Mouse (Mus musculus) neural tube, embryonic 13.5 days (tissue): Measurements from ENCODE around the gene Nphs2. TPM values are rescaled to one million over a fixed set of nuclear protein-coding genes. Genes with fewer than 3 reads are reported as not detected.
"Not testable (repeated sequence)": the region's sequence is repeated elsewhere in the genome, so short reads cannot be mapped to it uniquely, and the experiment has no call there.

Source experiments
- ATAC-seq: fragments of 200-750 bp; cut with Nextera tagmentation; 2 replicates; pipeline ENCODE4 v1.8.0; 2017; ENCODE audit warnings: low read depth, mild to moderate bottlenecking, moderate TSS enrichment, moderate library complexity
- H3K27ac ChIP-seq: fragments of 300-500 bp; sonication (generic); replicated peaks from 2 replicates; pipeline ENCODE4 v1.5.1; 2015; ENCODE audit warnings: moderate library complexity, mild to moderate bottlenecking, inconsistent platforms
- H3K27me3 ChIP-seq: fragments of 300-500 bp; sonication (generic); 2 replicates; pipeline ENCODE4 v1.6.1; 2015; ENCODE audit warnings: mild to moderate bottlenecking, inconsistent platforms
- H3K36me3 ChIP-seq: fragments of 300-500 bp; sonication (generic); 2 replicates; pipeline ENCODE4 v1.6.1; 2015; ENCODE audit warnings: mild to moderate bottlenecking, inconsistent platforms
- H3K4me1 ChIP-seq: fragments of 300-500 bp; sonication (generic); replicated peaks from 2 replicates; pipeline ENCODE4 v1.6.1; 2015; ENCODE audit warnings: inconsistent platforms
- H3K4me2 ChIP-seq: fragments of 300-500 bp; sonication (generic); 2 replicates; pipeline ENCODE4 v1.6.1; 2015; ENCODE audit warnings: inconsistent platforms, mild to moderate bottlenecking, moderate library complexity
- H3K4me3 ChIP-seq: fragments of 300-500 bp; sonication (generic); 2 replicates; pipeline ENCODE4 v1.5.1; 2015; ENCODE audit warnings: mild to moderate bottlenecking, inconsistent platforms
- H3K9ac ChIP-seq: fragments of 300-500 bp; sonication (generic); 2 replicates; pipeline ENCODE4 v1.6.1; 2015; ENCODE audit warnings: moderate library complexity, mild to moderate bottlenecking, inconsistent platforms
- H3K9me3 ChIP-seq: fragments of 300-500 bp; sonication (generic); 2 replicates; pipeline ENCODE4 v1.6.1; 2016; ENCODE audit warnings: inconsistent platforms
- WGBS: fragments of 180-500 bp; shearing (Covaris S2); methylation state at CpG from one replicate; pipeline ENCODE4 v1.1.7; 2015; 5-methylcytosine and 5-hydroxymethylcytosine counted together
- polyA plus RNA-seq: library from polyadenylated mRNA; unstranded; fragments of >200 nt; fragmentation: Nextera tagmentation; extraction: Ambion mirVana; gene quantifications from 2 replicates; pipeline ENCODE4 v1.2.1, GENCODE M21; 2015

Gene Nphs2
- 0.06 TPM in 1 of 2 replicates, not detected in the other for polyA plus RNA-seq

DNA sequence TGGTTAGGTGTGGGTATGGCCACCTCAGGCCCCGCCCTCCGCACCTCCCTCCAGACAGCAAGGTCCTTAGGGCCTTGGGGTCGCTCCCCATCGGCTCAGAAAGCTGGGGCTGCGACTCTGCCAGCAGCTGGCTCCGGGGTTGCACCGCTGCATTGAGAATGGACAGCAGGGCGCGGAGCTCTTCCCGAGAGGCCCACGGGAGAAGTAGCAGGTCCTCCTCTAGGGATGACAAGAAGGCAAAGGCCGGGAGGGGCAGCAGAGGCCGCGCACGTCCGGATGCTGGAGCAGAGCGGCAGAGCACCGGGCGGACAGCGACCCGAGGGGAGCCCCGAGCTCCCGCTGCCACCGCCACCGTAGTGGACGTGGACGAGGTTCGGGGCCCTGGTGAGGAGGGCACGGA is at the start of gene Nphs2:
Gene Nphs2, plus strand, starts transcription at position 98 of the 400 bp plus-strand sequence.
- Histone ChIP-seq H3K27me3 (peaks cover 45% of the 10 kb centered on the region), H3K9ac (peak within 1 kb of the TSS; percentile 35; the same call in 1 of the 2 replicates), H3K9me3 (no peaks in the 10 kb centered on the region), H3K4me3 (peak within 1 kb of the TSS; percentile 15), H3K27ac (no peak within 1 kb of the TSS), H3K36me3 (no peaks in the 10 kb centered on the region), H3K4me1 (peaks cover 6% of the 10 kb centered on the region), H3K4me2 (peak within 1 kb of the TSS; percentile 46)
- no peak for ATAC-seq
- WGBS: 4% methylated on average over 29 of the region's 29 CpGs

GRCm38 (mm10) chr1:156263352-156263751 is 47.2 kb upstream of the Nphs2 start:
- ATAC-seq: no peak
- 54% methylated on average over 2 of the region's 2 CpGs for WGBS

DNA sequence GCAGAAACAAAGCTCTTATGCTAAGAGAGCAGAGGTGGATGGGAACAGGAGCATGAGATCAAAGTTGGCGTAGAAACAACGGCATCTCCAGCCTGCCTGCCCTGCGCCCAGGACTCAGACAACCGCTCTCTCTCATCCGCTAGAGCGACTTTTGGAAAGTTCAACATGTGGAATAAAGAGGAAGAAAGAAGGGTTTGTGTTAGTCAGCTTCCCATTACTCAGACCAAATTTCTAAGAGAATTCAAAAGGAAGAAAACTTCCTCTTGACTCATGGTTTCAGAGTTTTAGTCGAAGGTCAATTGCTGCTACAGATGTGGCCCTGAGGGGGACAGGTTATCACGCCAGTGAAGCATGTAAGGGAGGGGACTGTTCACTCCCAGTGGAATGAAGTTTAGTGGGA is 46.6 kb upstream of the Nphs2 start:
- H3K27me3 ChIP-seq: no peaks in the 10 kb centered on the region
- H3K4me2 ChIP-seq: no peak overlapping the region
- 87% methylated on average over 8 of the region's 8 CpGs for WGBS
- H3K27ac ChIP-seq: no peak overlapping the region
- no peak overlapping the region for H3K9ac ChIP-seq
- no peaks in the 10 kb centered on the region for H3K36me3 ChIP-seq
- no peak for ATAC-seq
- no peaks in the 10 kb centered on the region for H3K4me1 ChIP-seq
- H3K9me3 ChIP-seq: no peaks in the 10 kb centered on the region
- H3K4me3 ChIP-seq: no peak overlapping the region

More at GRCm38 (mm10) chr1:156263352-156263751, 47.2 kb upstream of the Nphs2 start:
- Histone ChIP-seq H3K4me1 (no peaks in the 10 kb centered on the region), H3K27ac (no peak overlapping the region), H3K27me3 (no peaks in the 10 kb centered on the region), H3K36me3 (no peaks in the 10 kb centered on the region), H3K4me2 (no peak overlapping the region), H3K9me3 (no peaks in the 10 kb centered on the region), H3K4me3 (no peak overlapping the region), H3K9ac (no peak overlapping the region)

- not testable (repeated sequence) for H3K36me3 ChIP-seq, H3K27me3 ChIP-seq, H3K9ac ChIP-seq, ATAC-seq, H3K27ac ChIP-seq, H3K9me3 ChIP-seq, H3K4me1 ChIP-seq, H3K4me3 ChIP-seq, H3K4me2 ChIP-seq
- WGBS: 29% methylated on average over 3 of the region's 3 CpGs
Measured at GRCm38 (mm10) chr1:156268546-156268945, 42.0 kb upstream of the Nphs2 start.

DNA sequence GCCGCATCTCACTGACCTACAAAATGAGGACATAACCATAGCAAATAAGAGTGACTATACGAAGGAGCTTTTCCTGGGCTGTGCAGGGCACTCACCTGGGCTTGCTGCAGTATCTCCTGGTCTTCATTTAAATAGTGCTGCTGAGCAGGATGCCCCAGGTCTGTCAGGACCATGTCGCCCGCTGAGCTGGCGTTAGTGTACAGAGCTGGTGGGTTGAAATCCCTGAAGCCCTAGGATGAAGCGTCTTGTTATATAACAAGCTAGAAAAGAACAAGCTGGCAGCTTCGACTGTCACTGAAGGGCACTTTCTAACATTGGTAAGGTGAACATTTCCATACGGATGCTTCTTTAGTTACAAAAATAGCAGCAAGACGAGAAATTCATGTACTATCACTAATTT is 40.1 kb upstream of the Nphs2 start:
- Histone ChIP-seq H3K9me3 (no peaks in the 10 kb centered on the region), H3K27me3 (no peaks in the 10 kb centered on the region), H3K9ac (no peak overlapping the region), H3K4me2 (no peak overlapping the region), H3K27ac (no peak overlapping the region), H3K4me1 (no peaks in the 10 kb centered on the region), H3K4me3 (no peak overlapping the region), H3K36me3 (no peaks in the 10 kb centered on the region)
- WGBS: 86% methylated on average over 9 of the region's 9 CpGs
- ATAC-seq: no peak

DNA sequence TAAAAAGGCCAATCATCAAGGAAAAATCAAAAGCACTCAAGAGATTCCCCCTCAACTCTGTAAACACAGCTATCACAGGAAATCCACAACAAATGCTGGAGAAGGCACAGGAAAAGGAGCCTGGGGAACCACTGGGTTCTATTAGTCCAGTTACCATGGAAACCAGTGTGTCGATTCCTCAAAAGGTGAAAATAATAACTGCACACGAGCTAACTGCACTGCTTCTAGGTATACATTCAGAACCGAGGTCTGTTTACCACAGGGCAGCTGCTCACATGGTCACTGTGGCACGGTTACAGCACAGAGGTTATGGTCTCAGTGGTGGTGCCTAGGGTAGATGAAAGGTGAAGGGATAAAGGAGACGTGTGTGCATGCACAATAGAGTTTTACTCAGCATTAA is 38.9 kb upstream of the Nphs2 start:
- Histone ChIP-seq H3K4me3 (no peak overlapping the region), H3K9me3 (no peaks in the 10 kb centered on the region), H3K4me1 (no peaks in the 10 kb centered on the region), H3K9ac (no peak overlapping the region), H3K27me3 (no peaks in the 10 kb centered on the region), H3K27ac (no peak overlapping the region), H3K36me3 (no peaks in the 10 kb centered on the region), H3K4me2 (no peak overlapping the region)
- WGBS: 42% methylated on average over 5 of the region's 5 CpGs
- no peak for ATAC-seq

DNA sequence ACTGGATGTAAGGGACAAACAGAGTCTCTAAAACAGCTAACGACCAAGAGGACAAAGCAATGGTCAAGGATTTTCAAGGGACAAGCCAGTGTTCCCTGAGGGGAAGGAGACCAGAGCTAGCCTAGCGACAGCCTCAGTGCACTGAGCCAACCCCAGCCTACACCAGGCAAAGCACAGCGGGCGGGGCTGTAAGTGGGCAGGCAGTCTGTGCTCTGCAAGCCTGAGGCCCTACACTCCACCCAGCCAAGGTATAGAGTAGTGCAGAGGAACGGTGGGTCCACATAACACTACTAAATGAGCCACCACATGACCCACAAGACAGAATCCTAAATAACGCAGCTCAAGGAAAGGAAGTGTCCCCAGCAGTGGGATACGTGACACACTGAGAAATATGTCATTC is 36.9 kb upstream of the Nphs2 start:
- no peaks in the 10 kb centered on the region for H3K27me3 ChIP-seq
- H3K4me2 ChIP-seq: no peak overlapping the region
- WGBS: 63% methylated on average over 7 of the region's 7 CpGs
- ATAC-seq: no peak
- H3K27ac ChIP-seq: no peak overlapping the region
- H3K9me3 ChIP-seq: no peaks in the 10 kb centered on the region
- H3K4me1 ChIP-seq: no peaks in the 10 kb centered on the region
- no peaks in the 10 kb centered on the region for H3K36me3 ChIP-seq
- H3K9ac ChIP-seq: no peak overlapping the region
- H3K4me3 ChIP-seq: no peak overlapping the region

GRCm38 (mm10) chr1:156280131-156280530 is 30.4 kb upstream of the Nphs2 start:
- Histone ChIP-seq H3K4me3 (no peak overlapping the region), H3K4me2 (no peak overlapping the region), H3K27me3 (no peaks in the 10 kb centered on the region), H3K27ac (no peak overlapping the region), H3K9ac (no peak overlapping the region), H3K9me3 (no peaks in the 10 kb centered on the region), H3K4me1 (no peaks in the 10 kb centered on the region), H3K36me3 (no peaks in the 10 kb centered on the region)
- ATAC-seq: no peak
- WGBS: 90% methylated on average over 7 of the region's 7 CpGs

DNA sequence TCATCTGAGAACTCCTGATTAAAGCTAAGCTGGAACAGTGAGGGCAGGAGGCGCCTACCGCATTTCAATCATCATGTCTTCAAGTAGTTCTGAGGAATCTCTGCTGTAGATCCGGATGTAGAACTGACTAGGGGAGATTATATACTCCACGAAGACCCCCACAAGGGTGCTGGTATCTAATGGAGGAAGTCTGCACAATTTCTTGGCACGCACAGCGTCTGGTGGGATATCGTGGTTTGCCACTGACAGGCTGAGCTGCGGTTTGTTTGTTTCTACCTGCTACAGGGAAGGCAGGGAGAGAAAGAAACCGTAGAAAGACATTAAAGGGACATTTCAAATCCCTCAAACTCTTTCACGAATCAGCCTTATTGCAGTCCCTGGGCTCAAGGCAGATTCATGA is 26.3 kb upstream of the Nphs2 start:
- Histone ChIP-seq H3K36me3 (no peaks in the 10 kb centered on the region), H3K27me3 (no peaks in the 10 kb centered on the region), H3K4me2 (no peak overlapping the region), H3K27ac (no peak overlapping the region), H3K4me1 (no peaks in the 10 kb centered on the region), H3K9ac (no peak overlapping the region), H3K4me3 (no peak overlapping the region), H3K9me3 (no peaks in the 10 kb centered on the region)
- WGBS: 71% methylated on average over 10 of the region's 10 CpGs
- no peak for ATAC-seq

- Histone ChIP-seq H3K9me3 (no peaks in the 10 kb centered on the region), H3K36me3 (no peaks in the 10 kb centered on the region), H3K9ac (no peak overlapping the region), H3K4me1 (no peaks in the 10 kb centered on the region), H3K4me3 (no peak overlapping the region), H3K27me3 (no peaks in the 10 kb centered on the region), H3K4me2 (no peak overlapping the region), H3K27ac (no peak overlapping the region)
- ATAC-seq: no peak
- 43% methylated on average over 9 of the region's 9 CpGs for WGBS
Measured at GRCm38 (mm10) chr1:156284851-156285540, 25.5 kb upstream of the Nphs2 start.

DNA sequence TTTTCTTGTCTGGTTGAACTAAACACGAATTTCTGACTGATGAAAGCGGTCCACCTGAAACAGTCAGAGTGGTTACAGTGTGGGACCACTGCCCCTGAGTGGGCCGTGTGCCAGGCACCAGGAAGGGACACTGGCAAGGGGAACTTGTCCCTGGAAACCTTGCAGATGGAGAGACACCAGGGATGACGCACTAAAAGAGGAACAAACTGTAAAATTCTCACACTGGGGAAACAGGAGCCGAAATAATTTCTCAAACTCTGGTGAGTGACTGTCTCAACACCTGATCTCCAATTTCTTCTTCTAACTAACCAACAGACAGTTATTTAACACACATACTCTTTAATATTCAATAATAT is 25.0 kb upstream of the Nphs2 start:
- ATAC-seq: no peak
- Histone ChIP-seq H3K4me3 (no peak overlapping the region), H3K4me2 (no peak overlapping the region), H3K9me3 (no peaks in the 10 kb centered on the region), H3K27ac (no peak overlapping the region), H3K4me1 (no peaks in the 10 kb centered on the region), H3K36me3 (no peaks in the 10 kb centered on the region), H3K9ac (no peak overlapping the region), H3K27me3 (no peaks in the 10 kb centered on the region)
- WGBS: 85% methylated on average over 5 of the region's 5 CpGs

DNA sequence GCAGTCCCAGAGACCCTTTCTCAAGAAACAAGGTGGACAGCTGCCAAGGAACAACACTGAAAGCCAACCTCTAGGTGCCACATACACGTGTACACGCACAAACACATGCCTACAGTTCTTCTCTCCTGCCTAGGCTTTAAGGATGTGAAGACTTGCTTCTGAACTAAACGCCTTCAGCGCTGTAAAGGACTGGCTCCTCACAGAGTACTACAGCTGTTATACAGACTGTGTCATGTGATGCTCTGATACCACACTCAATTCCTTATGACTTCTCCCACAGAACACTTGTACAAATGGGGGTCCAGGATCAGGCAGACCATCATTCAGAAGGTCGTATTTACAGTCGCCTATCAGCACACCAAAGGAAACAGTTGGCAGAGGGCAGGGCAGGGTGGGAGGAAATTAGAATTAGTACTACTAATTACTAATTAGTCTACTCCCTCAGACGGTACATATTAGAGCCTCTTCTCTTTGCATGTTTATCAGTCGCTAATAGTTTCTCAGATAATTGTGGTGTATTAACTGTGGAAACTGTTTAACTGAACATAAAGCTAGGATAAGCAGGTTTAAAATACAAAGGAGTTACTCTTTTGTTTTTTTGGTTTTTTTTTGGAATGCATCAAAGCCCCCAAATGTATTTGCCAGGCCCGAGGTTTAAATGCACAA is 21.8 kb upstream of the Nphs2 start:
- no peaks in the 10 kb centered on the region for H3K27me3 ChIP-seq
- 81% methylated on average over 9 of the region's 9 CpGs for WGBS
- no peaks in the 10 kb centered on the region for H3K9me3 ChIP-seq
- H3K9ac ChIP-seq: no peak overlapping the region
- no peaks in the 10 kb centered on the region for H3K36me3 ChIP-seq
- H3K27ac ChIP-seq: no peak overlapping the region
- H3K4me2 ChIP-seq: no peak overlapping the region
- H3K4me1 ChIP-seq: no peaks in the 10 kb centered on the region
- ATAC-seq: no peak
- no peak overlapping the region for H3K4me3 ChIP-seq

DNA sequence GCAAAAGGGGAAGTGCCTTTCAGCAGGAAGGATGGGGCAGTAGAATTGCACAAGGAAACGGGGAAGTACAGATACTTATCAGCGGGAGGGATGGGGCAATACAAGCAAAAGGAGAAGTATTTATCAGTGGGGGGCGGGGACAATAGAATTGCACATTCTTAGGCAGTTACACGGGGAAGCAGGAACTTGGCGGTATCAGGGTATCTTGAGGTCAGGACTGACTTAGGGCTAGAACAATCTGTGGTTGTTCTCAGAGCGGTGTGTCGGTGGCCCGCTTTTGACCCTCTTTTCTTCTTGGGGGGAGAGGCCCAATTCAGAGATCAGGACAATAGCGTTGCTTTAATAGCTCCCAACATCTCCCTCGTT is 21.3 kb upstream of the Nphs2 start:
- H3K27ac ChIP-seq, H3K36me3 ChIP-seq, H3K9me3 ChIP-seq, H3K4me3 ChIP-seq, H3K4me1 ChIP-seq, H3K27me3 ChIP-seq, H3K4me2 ChIP-seq, ATAC-seq, H3K9ac ChIP-seq: not testable (repeated sequence)
- 72% methylated on average over 10 of the region's 10 CpGs for WGBS
